Mouse (Mus musculus): ENCODE data around the gene Mcm9. TPM values are rescaled to one million over a fixed set of nuclear protein-coding genes. Genes with fewer than 3 reads are reported as not detected.
"Not testable (repeated sequence)": the region's sequence is repeated elsewhere in the genome, so short reads cannot be mapped to it uniquely, and the experiment has no call there.

Gene Mcm9
- polyA plus RNA-seq, 1 experiment, result 3.7 TPM

- H3K36me3 ChIP-seq (ENCODE audit: control insufficient read depth, insufficient read depth, low read length), result no peaks in the 10 kb centered on the region
- no peaks in the 10 kb centered on the region for H3K4me1 ChIP-seq (ENCODE audit: control insufficient read depth, insufficient read depth, insufficient read length, low read length)
- WGBS, result 54% methylated on average over 21 of the region's 21 CpGs
- H3K27me3 ChIP-seq (ENCODE audit: control insufficient read depth, insufficient read depth, low read length), result no peaks in the 10 kb centered on the region
- no peak overlapping the region for H3K27ac ChIP-seq (ENCODE audit: insufficient read depth, low read depth, low read length)
- TF ChIP-seq CTCF (IDR thresholded peaks at IDR 0.05; ENCODE audit: extremely low read depth, insufficient read length, insufficient replicate concordance, low read depth, low read length), result no peak
- TF ChIP-seq POLR2A (IDR thresholded peaks at IDR 0.05; ENCODE audit: low read depth, low read length), result no peak
- H3K4me3 ChIP-seq (ENCODE audit: low read depth, low read length), result no peak overlapping the region
Measured at GRCm38 (mm10) chr10:53502875-53503816, 127.1 kb downstream of the Mcm9 start.

DNA sequence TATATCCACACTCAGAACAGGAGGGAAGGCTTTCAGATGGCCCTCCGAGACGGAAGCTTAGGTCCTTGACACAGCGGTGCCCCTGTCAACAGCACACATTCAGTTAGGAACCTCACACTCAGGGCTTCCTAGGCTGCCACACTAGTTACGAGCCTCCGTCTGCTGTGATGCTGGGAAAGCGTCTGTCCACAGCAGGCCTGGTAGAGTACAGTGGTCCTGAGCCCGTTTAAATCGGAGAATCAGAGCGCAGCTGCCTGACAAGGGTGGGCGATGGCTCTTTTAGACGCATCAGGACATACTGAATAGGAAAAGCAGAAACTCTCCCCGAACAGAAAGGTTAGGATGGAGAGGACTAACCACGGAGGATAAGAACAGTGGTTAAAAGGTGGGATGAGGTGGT is 127.8 kb downstream of the Mcm9 start:
- Histone ChIP-seq H3K4me3 (ENCODE audit: low read depth, low read length) (no peak overlapping the region), H3K36me3 (ENCODE audit: control insufficient read depth, insufficient read depth, low read length) (no peaks in the 10 kb centered on the region), H3K27ac (ENCODE audit: insufficient read depth, low read depth, low read length) (no peak overlapping the region), H3K27me3 (ENCODE audit: control insufficient read depth, insufficient read depth, low read length) (no peaks in the 10 kb centered on the region), H3K4me1 (ENCODE audit: control insufficient read depth, insufficient read depth, insufficient read length, low read length) (no peaks in the 10 kb centered on the region)
- WGBS, result 90% methylated on average over 13 of the region's 13 CpGs
- TF ChIP-seq CTCF (IDR thresholded peaks at IDR 0.05; ENCODE audit: extremely low read depth, insufficient read length, insufficient replicate concordance, low read depth, low read length) (no peak), POLR2A (IDR thresholded peaks at IDR 0.05; ENCODE audit: low read depth, low read length) (no peak)

DNA sequence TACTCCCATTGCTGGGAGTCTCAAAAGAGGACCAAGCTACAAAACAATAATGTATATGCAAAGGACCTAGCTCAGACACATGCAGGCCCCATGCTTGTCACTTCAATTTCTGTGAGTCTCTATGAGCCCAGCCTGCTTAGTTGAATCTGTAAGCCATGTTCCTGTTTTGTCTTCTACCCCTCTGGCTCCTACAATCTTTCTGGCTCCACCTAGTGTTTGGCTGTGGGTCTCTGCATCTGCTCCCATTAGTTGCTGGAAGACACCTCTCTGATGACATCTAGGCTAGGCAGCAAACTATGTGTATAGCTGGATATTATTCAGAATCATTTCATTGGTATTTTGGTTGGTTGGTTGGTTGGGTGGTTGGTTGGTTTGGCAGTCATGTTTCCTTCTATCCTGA is 130.7 kb downstream of the Mcm9 start:
- TF ChIP-seq CTCF (IDR thresholded peaks at IDR 0.05; ENCODE audit: extremely low read depth, insufficient read length, insufficient replicate concordance, low read depth, low read length) (no peak), POLR2A (IDR thresholded peaks at IDR 0.05; ENCODE audit: low read depth, low read length) (no peak)
- no peak overlapping the region for H3K4me3 ChIP-seq (ENCODE audit: low read depth, low read length)
- H3K36me3 ChIP-seq (ENCODE audit: control insufficient read depth, insufficient read depth, low read length), result no peaks in the 10 kb centered on the region
- H3K27me3 ChIP-seq (ENCODE audit: control insufficient read depth, insufficient read depth, low read length), result no peaks in the 10 kb centered on the region
- no peaks in the 10 kb centered on the region for H3K4me1 ChIP-seq (ENCODE audit: control insufficient read depth, insufficient read depth, insufficient read length, low read length)
- no peak overlapping the region for H3K27ac ChIP-seq (ENCODE audit: insufficient read depth, low read depth, low read length)

GRCm38 (mm10) chr10:53495349-53495748 is 134.9 kb downstream of the Mcm9 start:
- H3K27ac ChIP-seq (ENCODE audit: insufficient read depth, low read depth, low read length); H3K4me1 ChIP-seq (ENCODE audit: control insufficient read depth, insufficient read depth, insufficient read length, low read length); H3K27me3 ChIP-seq (ENCODE audit: control insufficient read depth, insufficient read depth, low read length); H3K36me3 ChIP-seq (ENCODE audit: control insufficient read depth, insufficient read depth, low read length); H3K4me3 ChIP-seq (ENCODE audit: low read depth, low read length): not testable (repeated sequence)
- 91% methylated on average over 3 of the region's 3 CpGs for WGBS

DNA sequence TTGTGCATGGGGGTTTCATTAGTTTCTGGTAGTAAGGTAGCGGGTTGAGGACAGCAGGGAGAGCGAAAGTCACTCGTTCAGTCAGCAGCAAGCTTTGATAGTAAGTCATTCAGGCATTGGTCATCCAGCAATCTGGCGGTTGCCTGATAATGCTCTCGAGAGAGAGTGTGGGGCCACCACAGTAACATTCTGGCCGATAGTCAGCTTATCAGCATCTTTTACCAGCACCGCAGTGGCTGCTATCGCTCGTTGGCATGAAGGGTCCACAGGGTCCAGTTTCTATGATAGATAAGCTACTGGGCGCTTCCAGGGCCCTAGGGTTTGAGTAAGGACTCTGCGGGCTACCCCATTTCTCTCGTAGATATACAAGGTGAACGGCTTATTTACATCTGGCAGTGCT is 136.3 kb downstream of the Mcm9 start:
- Histone ChIP-seq H3K27me3 (ENCODE audit: control insufficient read depth, insufficient read depth, low read length) (no peaks in the 10 kb centered on the region), H3K36me3 (ENCODE audit: control insufficient read depth, insufficient read depth, low read length) (no peaks in the 10 kb centered on the region), H3K4me3 (ENCODE audit: low read depth, low read length) (no peak overlapping the region), H3K27ac (ENCODE audit: insufficient read depth, low read depth, low read length) (no peak overlapping the region), H3K4me1 (ENCODE audit: control insufficient read depth, insufficient read depth, insufficient read length, low read length) (no peaks in the 10 kb centered on the region)
- WGBS, result 85% methylated on average over 13 of the region's 13 CpGs
- TF ChIP-seq POLR2A (IDR thresholded peaks at IDR 0.05; ENCODE audit: low read depth, low read length) (no peak), CTCF (IDR thresholded peaks at IDR 0.05; ENCODE audit: extremely low read depth, insufficient read length, insufficient replicate concordance, low read depth, low read length) (no peak)

Other genes starting within 250 kb of the Mcm9 start
- gene Asf1a, start 33.7 kb downstream of the Mcm9 start, polyA plus RNA-seq (2012; rRNA removed), result 0.29 and 1.1 TPM in 2 replicates
- gene Fam184a, start 120.7 kb upstream of the Mcm9 start, polyA plus RNA-seq (2012; rRNA removed), result 0.09 and 0.11 TPM in 2 replicates

Data from small intestine, adult 2 months (tissue).